Mouse (Mus musculus): Measurements from ENCODE around the gene Prrx1. TPM values are rescaled to one million over a fixed set of nuclear protein-coding genes. Genes with fewer than 3 reads are reported as not detected.

Gene Prrx1
- 169 and 219 TPM in 2 replicates for polyA plus RNA-seq (2016; fragmentation: Nextera tagmentation; extraction: Ambion mirVana)

DNA sequence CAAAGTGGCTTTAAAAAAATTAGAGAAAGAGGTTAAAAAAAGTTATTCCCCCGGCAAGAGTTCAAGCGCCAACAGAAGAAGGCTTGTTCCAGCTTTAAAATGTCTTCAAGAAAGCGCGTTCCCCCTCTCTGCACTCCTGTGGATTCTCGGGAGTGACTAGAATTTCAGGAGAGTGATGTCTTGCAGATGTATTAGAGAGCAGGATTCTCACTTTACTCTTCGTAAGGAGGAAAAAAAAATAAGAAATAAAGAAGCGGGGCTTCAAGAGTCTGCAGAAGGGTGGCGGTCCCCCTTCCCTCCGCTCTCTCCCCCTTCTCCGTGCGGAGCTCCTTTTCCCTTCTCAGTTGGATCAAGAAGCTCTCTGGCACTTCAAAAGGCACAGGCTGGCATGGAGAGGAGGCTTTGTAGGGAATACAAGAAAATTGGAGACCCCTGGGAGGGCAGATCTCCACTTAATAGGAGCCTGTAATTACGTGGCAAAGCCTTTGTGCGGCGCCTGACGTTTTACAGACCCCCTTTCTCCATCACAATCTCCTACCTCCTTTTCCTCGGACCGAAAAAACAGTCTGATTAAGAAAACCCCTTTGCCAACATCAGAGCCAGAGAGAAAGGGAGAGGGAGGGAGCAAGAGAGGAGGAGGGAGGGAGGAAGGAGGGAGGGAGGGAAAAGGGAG lies at the start of gene Prrx1:
Gene Prrx1, minus strand, starts transcription at position 610 of the 673 bp plus-strand sequence.
- WGBS: under 1% methylated on average over 17 of the region's 17 CpGs

DNA sequence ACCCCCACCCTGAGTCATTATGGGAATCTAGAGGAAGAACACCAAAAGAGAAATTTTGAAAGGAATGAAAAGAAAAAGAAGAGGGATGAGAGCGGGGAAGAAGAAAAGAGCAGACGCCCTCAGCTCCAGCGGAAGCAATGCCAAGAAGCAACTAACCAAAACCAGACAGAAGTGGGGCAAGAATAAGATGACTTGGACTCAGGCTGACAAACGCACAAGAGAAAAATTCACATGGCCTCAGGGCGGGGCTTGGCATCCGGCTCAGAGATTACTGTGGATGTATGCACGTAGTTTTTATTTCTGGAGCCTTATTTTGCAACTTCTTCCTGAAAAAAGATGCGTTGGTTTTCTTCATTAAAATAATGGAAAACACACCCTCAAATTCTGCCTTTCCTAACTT lies 48.7 kb upstream of the Prrx1 start:
- Histone ChIP-seq H3K4me3 (no peak overlapping the region), H3K27ac (peak overlapping the region; percentile 73), H3K36me3 (no peaks in the 10 kb centered on the region), H3K9me3 (replicated peaks) (no peaks in the 10 kb centered on the region), H3K4me1 (peaks cover 67% of the 10 kb centered on the region), H3K27me3 (ENCODE audit: low read depth, poor library complexity, severe bottlenecking) (no peaks in the 10 kb centered on the region)
- 48% methylated on average over 8 of the region's 8 CpGs for WGBS
- DNase-seq (ENCODE audit: low spot score): no peak

More for the DNA sequence above, at the start of gene Prrx1:
- H3K4me1 ChIP-seq: peaks cover 44% of the 10 kb centered on the region
- H3K4me3 ChIP-seq: peak within 1 kb of the TSS; percentile 76
- H3K36me3 ChIP-seq: peaks cover 27% of the 10 kb centered on the region
- peak; percentile 80 for DNase-seq (ENCODE audit: low spot score)
- H3K27ac ChIP-seq: peak within 1 kb of the TSS; percentile 99
- H3K27me3 ChIP-seq (ENCODE audit: low read depth, poor library complexity, severe bottlenecking): 0 out of 2 replicates have a peak, but pooled peaks cover 4% of the 10 kb centered on the region
- no peaks in the 10 kb centered on the region for H3K9me3 ChIP-seq (replicated peaks)

DNA sequence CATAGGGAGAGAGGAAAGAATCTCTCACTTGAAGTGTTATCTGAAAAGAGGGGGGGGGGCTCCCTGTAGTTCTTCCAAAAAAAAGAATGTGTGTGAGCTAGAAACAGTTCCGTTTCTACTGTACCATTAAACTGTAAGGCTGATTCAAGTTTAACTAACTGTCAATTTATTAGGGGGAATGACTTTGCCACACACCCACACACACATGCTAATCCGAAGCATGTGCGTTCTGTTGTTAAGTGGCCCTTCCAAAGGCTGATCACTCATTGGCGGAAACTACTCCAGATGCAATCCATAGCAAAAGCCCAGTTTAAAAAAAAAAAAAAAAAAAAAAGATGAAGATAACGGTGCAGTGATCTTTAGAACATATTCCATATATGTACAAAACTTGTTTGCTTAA lies 47.9 kb upstream of the Prrx1 start:
- DNase-seq (ENCODE audit: low spot score): peak; percentile 51
- no peaks in the 10 kb centered on the region for H3K9me3 ChIP-seq (replicated peaks)
- H3K27ac ChIP-seq: peak overlapping the region; percentile 2; the same call in 1 of the 2 replicates
- WGBS: 33% methylated on average over 5 of the region's 5 CpGs
- no peaks in the 10 kb centered on the region for H3K36me3 ChIP-seq
- no peaks in the 10 kb centered on the region for H3K27me3 ChIP-seq (ENCODE audit: low read depth, poor library complexity, severe bottlenecking)
- peaks cover 72% of the 10 kb centered on the region for H3K4me1 ChIP-seq
- no peak overlapping the region for H3K4me3 ChIP-seq

DNA sequence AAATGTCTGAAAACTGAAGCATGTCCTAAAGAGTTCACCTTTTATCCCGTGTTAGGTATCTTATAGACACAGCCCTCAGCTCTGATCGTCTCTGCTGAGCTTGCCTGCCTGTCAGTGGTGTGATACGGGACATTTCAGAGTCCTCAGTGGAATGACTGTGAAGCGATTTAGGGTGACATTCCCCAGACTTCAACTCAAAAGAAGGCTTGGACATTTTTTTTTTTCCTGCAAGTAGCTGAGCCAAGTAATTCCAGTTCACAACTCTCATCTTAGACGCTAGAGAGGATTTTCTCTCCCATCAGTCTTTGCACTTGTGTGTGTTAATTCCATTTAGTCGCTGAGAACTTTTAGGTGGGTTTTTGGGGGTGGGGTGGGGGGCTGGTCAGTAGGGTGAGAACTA lies 47.3 kb upstream of the Prrx1 start:
- Histone ChIP-seq H3K36me3 (no peaks in the 10 kb centered on the region), H3K4me1 (peaks cover 78% of the 10 kb centered on the region), H3K27ac (peak overlapping the region; percentile 2; the same call in 1 of the 2 replicates), H3K9me3 (replicated peaks) (no peaks in the 10 kb centered on the region), H3K4me3 (no peak overlapping the region), H3K27me3 (ENCODE audit: low read depth, poor library complexity, severe bottlenecking) (no peaks in the 10 kb centered on the region)
- no peak for DNase-seq (ENCODE audit: low spot score)
- WGBS: 27% methylated on average over 6 of the region's 6 CpGs

DNA sequence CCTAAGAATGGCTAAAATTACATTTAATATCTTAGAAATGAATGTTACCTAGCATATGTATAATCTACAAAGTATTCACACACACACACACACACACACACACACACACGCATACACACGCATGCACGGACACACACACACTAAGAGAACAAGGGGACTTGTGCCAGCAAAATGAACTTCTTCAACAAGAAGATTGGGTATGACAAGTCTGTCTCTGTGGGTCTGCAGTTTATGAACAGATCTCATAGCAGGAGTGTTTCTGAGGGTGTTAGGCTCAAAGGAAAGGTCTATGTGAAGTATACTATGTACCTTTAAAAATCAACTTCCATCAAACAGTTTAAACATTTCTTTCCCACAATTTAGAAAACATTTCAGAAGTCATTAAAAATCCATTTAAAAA lies 46.0 kb upstream of the Prrx1 start:
- H3K27me3 ChIP-seq (ENCODE audit: low read depth, poor library complexity, severe bottlenecking): no peaks in the 10 kb centered on the region
- H3K27ac ChIP-seq: peak overlapping the region; percentile 83; the same call in 1 of the 2 replicates
- WGBS: 89% methylated on average over 3 of the region's 3 CpGs
- no peak for DNase-seq (ENCODE audit: low spot score)
- H3K4me1 ChIP-seq: peaks cover 88% of the 10 kb centered on the region
- H3K9me3 ChIP-seq (replicated peaks): no peaks in the 10 kb centered on the region
- peak overlapping the region; percentile 46 for H3K4me3 ChIP-seq
- no peaks in the 10 kb centered on the region for H3K36me3 ChIP-seq

DNA sequence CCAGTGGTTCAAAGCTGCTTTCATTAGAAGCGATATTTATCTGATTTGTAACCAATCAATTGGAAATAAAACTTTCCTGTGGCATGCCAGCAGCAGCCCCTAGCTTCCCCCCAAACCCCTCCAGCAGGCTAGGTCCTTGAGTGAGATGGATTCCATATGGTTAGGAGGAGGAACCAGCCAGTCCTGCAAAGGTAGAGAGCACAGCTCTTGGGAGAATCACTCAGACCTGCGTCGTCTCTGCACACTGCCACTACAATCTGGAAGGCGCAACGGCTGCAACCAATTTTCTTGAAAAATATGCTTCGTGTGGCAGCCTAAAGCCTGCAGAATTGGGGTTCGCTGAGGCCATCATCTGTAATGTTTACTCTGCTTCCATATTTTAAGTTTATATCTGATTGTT lies 44.7 kb upstream of the Prrx1 start:
- Histone ChIP-seq H3K27me3 (ENCODE audit: low read depth, poor library complexity, severe bottlenecking) (no peaks in the 10 kb centered on the region), H3K4me3 (peak overlapping the region; percentile 46), H3K27ac (peak overlapping the region; percentile 83), H3K9me3 (replicated peaks) (no peaks in the 10 kb centered on the region), H3K36me3 (no peaks in the 10 kb centered on the region), H3K4me1 (peaks cover 85% of the 10 kb centered on the region)
- DNase-seq (ENCODE audit: low spot score): peak; percentile 59
- WGBS: 14% methylated on average over 7 of the region's 7 CpGs

DNA sequence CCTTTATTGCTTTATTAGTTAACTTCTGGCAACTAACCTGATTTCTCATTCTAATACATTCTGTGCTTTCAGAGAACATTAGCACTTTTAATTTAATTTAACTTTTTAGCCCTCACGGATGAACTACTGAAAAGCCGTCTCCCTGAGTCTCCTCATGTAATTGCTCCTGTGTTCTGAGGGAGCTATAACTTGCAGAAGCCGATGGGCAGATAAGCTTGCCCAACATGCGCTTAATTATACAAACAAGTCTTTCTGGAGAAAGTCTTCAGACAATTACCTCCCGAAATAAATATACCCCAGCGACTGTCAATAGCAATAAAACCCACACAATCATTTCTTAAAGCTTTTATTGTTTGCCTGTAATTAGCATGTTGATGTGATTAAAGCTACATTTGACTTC lies 44.2 kb upstream of the Prrx1 start:
- Histone ChIP-seq H3K9me3 (replicated peaks) (no peaks in the 10 kb centered on the region), H3K36me3 (no peaks in the 10 kb centered on the region), H3K27me3 (ENCODE audit: low read depth, poor library complexity, severe bottlenecking) (no peaks in the 10 kb centered on the region), H3K27ac (peak overlapping the region; percentile 83), H3K4me1 (peaks cover 83% of the 10 kb centered on the region), H3K4me3 (peak overlapping the region; percentile 46; the same call in 1 of the 2 replicates)
- no peak for DNase-seq (ENCODE audit: low spot score)
- 14% methylated on average over 6 of the region's 6 CpGs for WGBS

DNA sequence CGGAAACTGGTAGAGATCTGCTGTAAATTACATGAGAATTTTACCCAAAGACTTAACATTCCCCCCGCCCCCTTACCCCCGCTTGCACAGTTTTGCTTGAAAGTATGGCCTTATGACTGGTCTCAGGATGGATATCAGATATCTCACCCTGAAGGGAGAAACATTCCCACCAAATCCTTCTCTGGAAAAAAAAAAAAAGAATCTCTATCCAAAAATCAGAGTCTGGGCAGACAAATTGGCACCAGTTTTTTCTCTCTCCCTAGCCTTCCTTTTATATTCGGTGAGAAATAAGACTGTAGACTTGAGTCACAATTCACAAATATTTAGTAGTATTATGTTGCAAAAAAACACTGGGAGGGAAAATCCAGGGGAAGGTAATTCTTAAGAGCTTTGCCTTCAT lies 42.7 kb upstream of the Prrx1 start:
- 25% methylated on average over 4 of the region's 4 CpGs for WGBS
- H3K4me1 ChIP-seq: peaks cover 67% of the 10 kb centered on the region
- no peak overlapping the region for H3K4me3 ChIP-seq
- peak overlapping the region; percentile 80 for H3K27ac ChIP-seq
- DNase-seq (ENCODE audit: low spot score): no peak
- no peaks in the 10 kb centered on the region for H3K9me3 ChIP-seq (replicated peaks)
- no peaks in the 10 kb centered on the region for H3K27me3 ChIP-seq (ENCODE audit: low read depth, poor library complexity, severe bottlenecking)
- H3K36me3 ChIP-seq: no peaks in the 10 kb centered on the region

DNA sequence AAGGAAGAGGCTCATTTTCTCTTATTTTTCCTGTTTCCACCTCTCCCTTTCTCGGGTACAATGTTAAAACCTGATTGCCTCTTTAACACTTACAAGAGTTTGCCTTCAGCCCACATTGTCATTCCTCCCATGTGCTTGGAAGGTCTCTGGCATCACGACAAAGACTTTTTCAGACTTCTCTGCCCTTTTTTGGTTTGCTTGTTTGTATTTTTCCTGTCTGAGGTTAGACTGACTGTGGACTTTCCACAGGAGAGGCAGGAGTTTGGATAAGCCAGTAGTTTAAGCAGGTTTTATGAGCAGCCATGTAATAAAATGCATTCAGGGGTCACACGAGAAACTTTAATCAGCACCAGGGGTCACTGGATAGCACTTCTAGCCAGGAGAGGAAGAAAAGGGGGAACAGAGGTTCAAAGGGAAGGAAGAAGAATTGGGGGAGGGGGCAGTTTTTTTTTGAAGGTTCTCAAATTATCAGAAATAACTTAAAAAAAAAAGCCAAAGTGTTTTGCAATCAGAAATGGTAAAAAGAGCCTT lies 42.2 kb upstream of the Prrx1 start:
- no peaks in the 10 kb centered on the region for H3K9me3 ChIP-seq (replicated peaks)
- H3K36me3 ChIP-seq: no peaks in the 10 kb centered on the region
- no peaks in the 10 kb centered on the region for H3K27me3 ChIP-seq (ENCODE audit: low read depth, poor library complexity, severe bottlenecking)
- peak overlapping the region; percentile 80 for H3K27ac ChIP-seq
- DNase-seq (ENCODE audit: low spot score): peak; percentile 49
- H3K4me3 ChIP-seq: no peak overlapping the region
- 10% methylated on average over 3 of the region's 3 CpGs for WGBS
- H3K4me1 ChIP-seq: peaks cover 63% of the 10 kb centered on the region

DNA sequence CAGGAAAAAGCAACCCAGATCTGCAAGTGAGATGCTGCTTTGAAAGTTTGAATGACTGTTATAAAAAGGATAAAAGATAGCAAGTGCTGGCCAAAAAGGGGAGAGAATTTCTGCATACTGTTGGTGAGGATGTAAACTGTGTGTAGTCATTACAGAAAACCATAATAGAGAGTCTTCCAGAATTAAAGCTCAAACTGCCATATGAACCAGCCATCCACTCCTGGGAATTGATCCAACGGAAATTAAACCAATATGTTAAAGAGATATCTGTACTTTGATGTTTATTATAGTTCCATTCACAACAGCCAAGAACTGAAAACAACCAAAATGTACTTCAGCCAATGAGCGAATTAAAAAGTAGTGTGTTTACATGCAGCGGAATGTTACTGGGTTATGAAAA lies 37.5 kb upstream of the Prrx1 start:
- no peaks in the 10 kb centered on the region for H3K27me3 ChIP-seq (ENCODE audit: low read depth, poor library complexity, severe bottlenecking)
- H3K27ac ChIP-seq: no peak overlapping the region
- H3K36me3 ChIP-seq: no peaks in the 10 kb centered on the region
- WGBS: 88% methylated on average over 3 of the region's 3 CpGs
- no peaks in the 10 kb centered on the region for H3K9me3 ChIP-seq (replicated peaks)
- no peak for DNase-seq (ENCODE audit: low spot score)
- no peak overlapping the region for H3K4me3 ChIP-seq
- H3K4me1 ChIP-seq: peaks cover 19% of the 10 kb centered on the region

DNA sequence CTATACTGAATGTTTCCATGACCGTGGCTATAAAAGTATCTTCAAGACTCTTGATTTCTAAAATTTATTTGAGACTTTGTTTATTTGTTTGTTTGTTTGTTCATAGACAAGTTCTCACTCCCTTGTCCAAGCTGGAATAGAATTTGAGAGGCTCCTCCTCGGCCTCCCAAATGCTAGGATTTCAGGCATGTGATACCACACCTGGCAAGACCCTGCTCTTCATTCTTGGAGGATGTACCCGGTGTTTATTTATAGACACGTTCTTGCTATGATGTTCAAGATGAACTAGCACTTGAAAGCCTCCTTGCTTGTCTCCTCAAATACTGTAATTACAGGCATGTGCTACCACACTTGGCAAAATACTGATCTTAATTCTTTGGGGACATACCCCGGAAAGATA lies 32.0 kb upstream of the Prrx1 start:
- 90% methylated on average over 5 of the region's 5 CpGs for WGBS
- Histone ChIP-seq H3K9me3 (replicated peaks) (no peaks in the 10 kb centered on the region), H3K27me3 (ENCODE audit: low read depth, poor library complexity, severe bottlenecking) (no peaks in the 10 kb centered on the region), H3K36me3 (no peaks in the 10 kb centered on the region), H3K27ac (no peak overlapping the region), H3K4me1 (no peaks in the 10 kb centered on the region), H3K4me3 (no peak overlapping the region)
- no peak for DNase-seq (ENCODE audit: low spot score)

DNA sequence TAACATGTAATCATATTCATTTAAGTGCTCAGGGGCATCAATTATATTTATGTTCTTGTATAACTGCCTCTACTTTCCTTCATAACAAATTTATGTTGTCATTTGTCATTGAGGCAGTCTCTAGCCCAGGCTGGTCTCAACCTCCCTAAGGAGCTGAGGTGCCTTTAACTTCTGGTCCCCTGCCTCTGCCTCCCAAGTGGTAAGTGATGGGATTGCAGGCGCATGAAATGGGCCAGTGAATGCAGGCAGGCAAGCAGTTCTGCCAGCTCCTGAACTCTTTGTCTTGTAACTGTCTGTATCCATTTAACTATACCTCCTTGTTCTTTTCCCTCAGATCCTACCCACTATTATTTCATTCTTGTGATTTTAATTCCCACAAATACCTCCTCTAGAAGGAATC lies 31.4 kb upstream of the Prrx1 start:
- Histone ChIP-seq H3K4me3 (no peak overlapping the region), H3K27ac (no peak overlapping the region), H3K27me3 (ENCODE audit: low read depth, poor library complexity, severe bottlenecking) (no peaks in the 10 kb centered on the region), H3K9me3 (replicated peaks) (no peaks in the 10 kb centered on the region), H3K36me3 (no peaks in the 10 kb centered on the region), H3K4me1 (no peaks in the 10 kb centered on the region)
- 27% methylated on average over 1 of the region's 1 CpGs for WGBS
- no peak for DNase-seq (ENCODE audit: low spot score)

DNA sequence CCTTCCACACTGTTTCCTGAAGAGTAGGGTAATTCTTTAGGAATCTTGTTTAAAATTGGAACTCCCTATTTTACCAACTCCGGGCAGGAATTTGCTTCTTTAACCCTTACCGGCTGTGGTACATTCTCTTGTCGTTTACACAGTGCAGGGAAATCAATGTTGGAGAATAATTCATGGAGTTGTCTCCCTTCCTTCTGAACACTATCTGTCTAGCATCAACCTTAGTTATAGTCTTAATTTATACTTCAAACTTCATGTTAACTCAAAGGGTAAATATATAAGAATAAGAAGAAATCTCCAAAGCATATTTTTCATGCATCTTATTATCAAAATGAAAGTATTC lies 25.7 kb upstream of the Prrx1 start:
- Histone ChIP-seq H3K27me3 (ENCODE audit: low read depth, poor library complexity, severe bottlenecking) (no peaks in the 10 kb centered on the region), H3K4me1 (no peaks in the 10 kb centered on the region), H3K9me3 (replicated peaks) (no peaks in the 10 kb centered on the region), H3K4me3 (no peak overlapping the region), H3K36me3 (no peaks in the 10 kb centered on the region), H3K27ac (no peak overlapping the region)
- 86% methylated on average over 3 of the region's 3 CpGs for WGBS
- DNase-seq (ENCODE audit: low spot score): no peak

Data from limb, embryonic 10.5 days (tissue).